Mouse (Mus musculus) kidney, embryonic 16.5 days (tissue): ENCODE data around the gene Prrg2. TPM values are rescaled to one million over a fixed set of nuclear protein-coding genes. Genes with fewer than 3 reads are reported as not detected.
A peak's percentile ranks its signal among the peaks of the same experiment; 100 is the strongest.

Experiments
- ATAC-seq: fragments of 200-750 bp; cut with Nextera tagmentation; 2 replicates; pipeline ENCODE4 v1.8.0; 2017; ENCODE audit warnings: moderate TSS enrichment; ENCODE audit not compliant: low FRiP score, low TSS enrichment
- H3K27ac ChIP-seq: fragments of 300-500 bp; sonication (generic); 2 replicates; pipeline ENCODE4 v1.5.1; 2014; ENCODE audit warnings: low read length
- H3K27me3 ChIP-seq: fragments of 300-500 bp; sonication (generic); 2 replicates; pipeline ENCODE4 v1.6.1; 2014; ENCODE audit warnings: low read length, control low read depth, mixed read lengths; ENCODE audit not compliant: insufficient read depth
- H3K36me3 ChIP-seq: fragments of 300-500 bp; sonication (generic); 2 replicates; pipeline ENCODE4 v1.6.1; 2014; ENCODE audit warnings: low read length, control low read depth, mixed read lengths; ENCODE audit not compliant: insufficient read depth
- H3K4me1 ChIP-seq: fragments of 300-500 bp; sonication (generic); 2 replicates; pipeline ENCODE4 v1.6.1; 2014; ENCODE audit warnings: low read length, control low read depth, mixed read lengths; ENCODE audit not compliant: insufficient read depth
- H3K4me2 ChIP-seq: fragments of 300-500 bp; sonication (generic); replicated peaks from 2 replicates; pipeline ENCODE4 v1.6.1; 2014; ENCODE audit warnings: low read depth, low read length
- H3K4me3 ChIP-seq: fragments of 300-500 bp; sonication (generic); 2 replicates; pipeline ENCODE4 v1.5.1; 2014; ENCODE audit warnings: mild to moderate bottlenecking, low read length
- H3K9ac ChIP-seq: fragments of 300-500 bp; sonication (generic); replicated peaks from 2 replicates; pipeline ENCODE4 v1.6.1; 2014; ENCODE audit warnings: low read length
- H3K9me3 ChIP-seq: fragments of 300-500 bp; sonication (generic); 2 replicates; pipeline ENCODE4 v1.6.1; 2016; ENCODE audit warnings: low read length, control low read depth
- WGBS: fragments of 180-500 bp; shearing (Covaris S2); extraction: QIAGEN DNeasy Blood & Tissue Kit; methylation state at CpG from one replicate; pipeline ENCODE4 v1.1.7; 2014; 5-methylcytosine and 5-hydroxymethylcytosine counted together
- polyA plus RNA-seq: library from polyadenylated mRNA; unstranded; fragments of >200 nt; fragmentation: Nextera tagmentation; extraction: Ambion mirVana; gene quantifications from 2 replicates; pipeline ENCODE4 v1.2.1, GENCODE M21; 2015

Prrg2 gene
- polyA plus RNA-seq, 1 experiment from 2014 or later: 42.4 TPM

GRCm38 (mm10) chr7:45091001-45091990 lies 28.8 kb upstream of the Prrg2 start:
- Histone ChIP-seq H3K27me3 (no peaks in the 10 kb centered on the region), H3K4me3 (peak overlapping the region; percentile 67), H3K4me2 (peak overlapping the region; percentile 81), H3K9ac (peak overlapping the region; percentile 85), H3K4me1 (peaks cover 31% of the 10 kb centered on the region), H3K36me3 (peaks cover 30% of the 10 kb centered on the region), H3K27ac (peak overlapping the region; percentile 90), H3K9me3 (no peaks in the 10 kb centered on the region)
- 6% methylated on average over 35 of the region's 35 CpGs for WGBS
- ATAC-seq: peak; percentile 47

- peak overlapping the region; percentile 67 for H3K4me3 ChIP-seq
- no peak for ATAC-seq
- peak overlapping the region; percentile 85 for H3K9ac ChIP-seq
- no peaks in the 10 kb centered on the region for H3K9me3 ChIP-seq
- WGBS: 76% methylated on average over 13 of the region's 13 CpGs
- peak overlapping the region; percentile 81 for H3K4me2 ChIP-seq
- H3K27ac ChIP-seq: peak overlapping the region; percentile 90; the same call in 1 of the 2 replicates
- H3K36me3 ChIP-seq: peaks cover 39% of the 10 kb centered on the region
- peaks cover 31% of the 10 kb centered on the region for H3K4me1 ChIP-seq
- H3K27me3 ChIP-seq: no peaks in the 10 kb centered on the region
These were observed 27.9 kb upstream of the Prrg2 start for GRCm38 (mm10) chr7:45090251-45090977.

GRCm38 (mm10) chr7:45088597-45088996 lies 26.1 kb upstream of the Prrg2 start:
- no peak overlapping the region for H3K4me3 ChIP-seq
- 90% methylated on average over 17 of the region's 17 CpGs for WGBS
- no peaks in the 10 kb centered on the region for H3K27me3 ChIP-seq
- no peak overlapping the region for H3K4me2 ChIP-seq
- H3K27ac ChIP-seq: no peak overlapping the region
- H3K9ac ChIP-seq: no peak overlapping the region
- no peak for ATAC-seq
- H3K9me3 ChIP-seq: no peaks in the 10 kb centered on the region
- H3K4me1 ChIP-seq: peaks cover 16% of the 10 kb centered on the region
- peaks cover 55% of the 10 kb centered on the region for H3K36me3 ChIP-seq

- Histone ChIP-seq H3K36me3 (peaks cover 69% of the 10 kb centered on the region), H3K4me1 (peaks cover 12% of the 10 kb centered on the region), H3K27me3 (no peaks in the 10 kb centered on the region), H3K9ac (no peak overlapping the region), H3K9me3 (no peaks in the 10 kb centered on the region), H3K4me3 (no peak overlapping the region), H3K4me2 (no peak overlapping the region), H3K27ac (no peak overlapping the region)
- 82% methylated on average over 4 of the region's 4 CpGs for WGBS
- ATAC-seq: no peak
These were observed 23.6 kb upstream of the Prrg2 start for GRCm38 (mm10) chr7:45086084-45086483.

- no peak overlapping the region for H3K4me2 ChIP-seq
- H3K9me3 ChIP-seq: no peaks in the 10 kb centered on the region
- no peaks in the 10 kb centered on the region for H3K27me3 ChIP-seq
- H3K36me3 ChIP-seq: peaks cover 61% of the 10 kb centered on the region
- ATAC-seq: no peak
- 80% methylated on average over 22 of the region's 22 CpGs for WGBS
- no peak overlapping the region for H3K4me3 ChIP-seq
- H3K4me1 ChIP-seq: peaks cover 8% of the 10 kb centered on the region; the same call in 1 of the 2 replicates
- peak overlapping the region; percentile 22; the same call in 1 of the 2 replicates for H3K9ac ChIP-seq
- no peak overlapping the region for H3K27ac ChIP-seq
These were observed 20.9 kb upstream of the Prrg2 start for GRCm38 (mm10) chr7:45083300-45083890.

GRCm38 (mm10) chr7:45082401-45083299 lies 20.2 kb upstream of the Prrg2 start:
- Histone ChIP-seq H3K9ac (0 out of 2 replicates have a peak overlapping the region, but pooled peaks have one; percentile 29), H3K4me2 (no peak overlapping the region), H3K4me1 (peaks cover 8% of the 10 kb centered on the region; the same call in 1 of the 2 replicates), H3K27me3 (no peaks in the 10 kb centered on the region), H3K4me3 (no peak overlapping the region), H3K27ac (peak overlapping the region; percentile 81), H3K9me3 (no peaks in the 10 kb centered on the region), H3K36me3 (peaks cover 54% of the 10 kb centered on the region)
- 66% methylated on average over 25 of the region's 25 CpGs for WGBS
- ATAC-seq: peak; percentile 27; the same call in 1 of the 2 replicates

GRCm38 (mm10) chr7:45081016-45081415 lies 18.5 kb upstream of the Prrg2 start:
- peaks cover 8% of the 10 kb centered on the region for H3K4me1 ChIP-seq
- H3K27me3 ChIP-seq: no peaks in the 10 kb centered on the region
- 61% methylated on average over 5 of the region's 5 CpGs for WGBS
- no peak for ATAC-seq
- H3K4me3 ChIP-seq: no peak overlapping the region
- no peaks in the 10 kb centered on the region for H3K9me3 ChIP-seq
- no peak overlapping the region for H3K27ac ChIP-seq
- H3K36me3 ChIP-seq: peaks cover 52% of the 10 kb centered on the region
- no peak overlapping the region for H3K4me2 ChIP-seq
- no peak overlapping the region for H3K9ac ChIP-seq

GRCm38 (mm10) chr7:45079856-45080255 lies 17.4 kb upstream of the Prrg2 start:
- H3K9ac ChIP-seq: no peak overlapping the region
- no peak overlapping the region for H3K4me2 ChIP-seq
- 2% methylated on average over 10 of the region's 10 CpGs for WGBS
- no peaks in the 10 kb centered on the region for H3K9me3 ChIP-seq
- no peak overlapping the region for H3K27ac ChIP-seq
- peak; percentile 24 for ATAC-seq
- no peak overlapping the region for H3K4me3 ChIP-seq
- peaks cover 50% of the 10 kb centered on the region for H3K36me3 ChIP-seq
- peaks cover 15% of the 10 kb centered on the region for H3K4me1 ChIP-seq
- H3K27me3 ChIP-seq: no peaks in the 10 kb centered on the region

- H3K27ac ChIP-seq: no peak overlapping the region
- peaks cover 15% of the 10 kb centered on the region for H3K4me1 ChIP-seq
- no peak overlapping the region for H3K4me3 ChIP-seq
- no peak overlapping the region for H3K9ac ChIP-seq
- 38% methylated on average over 9 of the region's 9 CpGs for WGBS
- H3K36me3 ChIP-seq: peaks cover 52% of the 10 kb centered on the region
- ATAC-seq: no peak
- H3K4me2 ChIP-seq: no peak overlapping the region
- no peaks in the 10 kb centered on the region for H3K27me3 ChIP-seq
- no peaks in the 10 kb centered on the region for H3K9me3 ChIP-seq
These were observed 16.0 kb upstream of the Prrg2 start for GRCm38 (mm10) chr7:45078513-45078912.
